Mouse (Mus musculus): ENCODE data around the gene Fbxo6. TPM values are rescaled to one million over a fixed set of nuclear protein-coding genes. Genes with fewer than 3 reads are reported as not detected.

Gene Fbxo6
- total RNA-seq, 2 experiments from 2014 or later: 28.3 to 30.6 TPM

DNA sequence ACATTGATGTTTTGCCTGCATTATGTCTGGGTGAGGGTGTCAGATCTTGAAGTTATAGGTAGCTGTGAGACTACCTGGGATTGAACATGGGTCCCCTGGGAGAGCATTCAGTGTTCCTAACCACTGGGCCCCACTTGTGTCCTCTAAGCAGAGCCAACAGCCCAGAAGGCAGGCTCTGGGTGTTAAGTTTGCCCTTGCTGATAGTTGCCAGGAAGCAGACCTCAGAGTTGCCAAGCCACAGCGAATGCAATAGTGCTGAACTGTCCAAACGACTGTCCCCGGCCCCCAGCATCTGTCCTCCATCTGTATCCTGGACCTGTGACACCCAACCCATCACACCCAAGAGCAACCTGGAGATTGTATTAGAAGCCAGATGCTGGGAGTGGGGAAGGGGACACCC lies 53.3 kb downstream of the Fbxo6 start:
- no peak for DNase-seq
- intact Hi-C loops (cut with DNase I): no loop called here

DNA sequence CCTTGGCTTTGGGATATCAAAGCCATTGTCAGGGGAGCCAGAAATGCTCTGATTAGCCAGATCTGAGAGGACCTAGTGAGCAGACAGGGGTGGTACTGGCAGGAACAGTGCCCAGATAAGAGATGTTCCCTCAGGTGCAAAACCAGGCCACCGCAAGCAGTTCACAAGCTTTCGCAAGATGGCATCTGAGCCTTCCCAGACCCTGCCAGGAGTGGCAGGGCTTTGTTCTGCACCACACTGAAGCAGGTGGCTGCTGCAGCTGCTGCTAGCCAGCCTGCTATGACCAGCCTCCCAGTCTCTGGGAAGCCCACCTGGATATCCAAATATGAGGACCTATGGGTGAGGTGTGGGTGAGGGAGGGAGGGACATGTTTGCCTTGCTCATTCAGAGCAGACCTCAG lies 54.0 kb downstream of the Fbxo6 start:
- intact Hi-C loops (cut with DNase I): no loop called here
- DNase-seq: no peak

Small RNA genes lying within 50 kb of the gene (microRNA-seq; reads per million reads assigned to microRNA genes)
- gene Mir7022: 0 to 0.12 reads per million in 2 experiments

Other genes with a start within 250 kb of the Fbxo6 start
- gene Mfn2, start 247.4 kb downstream of the Fbxo6 start, total RNA-seq (2021): 100 to 1,000 TPM; 621 to 624 TPM
- 10 to 100 TPM; 90.1 to 95.0 TPM for gene Plod1, start 215.4 kb downstream of the Fbxo6 start, total RNA-seq (2021)
- gene 2510039O18Rik, start 211.2 kb downstream of the Fbxo6 start, total RNA-seq (2021): 10 to 100 TPM; 39.6 to 43.9 TPM
- gene Nppb, start 166.4 kb downstream of the Fbxo6 start, total RNA-seq (2021): 100 to 1,000 TPM in 1 of 2 experiments, 10 to 100 TPM in 1; 74.4 to 148 TPM
- gene Nppa, start 151.4 kb downstream of the Fbxo6 start, total RNA-seq (2021): 1,000 to 10,000 TPM in 1 of 2 experiments, 100 to 1,000 TPM in 1; 590 to 1,636 TPM
- 10 to 100 TPM in 1 of 2 experiments, 1 to 10 TPM in 1; 9.5 to 11.0 TPM for gene Clcn6, start 113.3 kb downstream of the Fbxo6 start, total RNA-seq (2021)
- 10 to 100 TPM; 13.1 to 14.7 TPM for gene Mthfr, start 113.1 kb downstream of the Fbxo6 start, total RNA-seq (2021)
- 10 to 100 TPM; 36.4 to 38.5 TPM for gene Agtrap, start 64.1 kb downstream of the Fbxo6 start, total RNA-seq (2021)
- 10 to 100 TPM; 11.5 to 12.5 TPM for gene Mad2l2, start 21.8 kb downstream of the Fbxo6 start, total RNA-seq (2021)
- gene Draxin, start 21.4 kb downstream of the Fbxo6 start, total RNA-seq (2021): under 1 TPM; 0.05 to 0.07 TPM
- gene Fbxo44, start 8.3 kb upstream of the Fbxo6 start, total RNA-seq (2021): 10 to 100 TPM in 1 of 2 experiments, 1 to 10 TPM in 1; 9.9 to 11.0 TPM
- gene Fbxo2, start 8.5 kb upstream of the Fbxo6 start, total RNA-seq (2021): not detected
- gene Disp3, start 135.8 kb upstream of the Fbxo6 start, total RNA-seq (2021): not detected